Mouse (Mus musculus) common myeloid progenitor, adult 5-6 weeks (primary cell): ENCODE data around the gene Chodl. TPM values are rescaled to one million over a fixed set of nuclear protein-coding genes. Genes with fewer than 3 reads are reported as not detected.
A peak's percentile ranks its signal among the peaks of the same experiment; 100 is the strongest.

Experiments
- ATAC-seq: replicated peaks from 2 replicates; pipeline ENCODE4 v1.8.0; 2016; ENCODE audit warnings: low read depth, mild to moderate bottlenecking, moderate TSS enrichment, inconsistent platforms; ENCODE audit not compliant: poor library complexity, severe bottlenecking
- total RNA-seq: library from RNA; stranded (forward); fragments of 200-1000, 187-1606 nt; gene quantifications from 2 replicates; pipeline ENCODE4 v1.2.3, GENCODE M21; 2017

The Chodl gene
- not detected in 2 replicates for total RNA-seq

GRCm38 (mm10) chr16:78930382-78931286, at the start of gene Chodl:
Chodl (plus strand) TSS chr16:78930948.
- 0 out of 2 replicates have a peak, but pooled peaks have one; percentile 25 for ATAC-seq

GRCm38 (mm10) chr16:78922644-78923043, 8.1 kb upstream of the Chodl start:
- ATAC-seq, result no peak

- 0 out of 2 replicates have a peak, but pooled peaks have one; percentile 15 for ATAC-seq
These were observed 708 bp downstream of the Chodl start for GRCm38 (mm10) chr16:78931287-78932025.

- ATAC-seq, result no peak
These were observed 3.5 kb downstream of the Chodl start for GRCm38 (mm10) chr16:78934298-78934697.

- ATAC-seq, result no peak
These were observed 7.0 kb downstream of the Chodl start for GRCm38 (mm10) chr16:78937755-78938154.

- no peak for ATAC-seq
These were observed 19.6 kb downstream of the Chodl start for GRCm38 (mm10) chr16:78950359-78950758.

GRCm38 (mm10) chr16:78957434-78957833, 26.7 kb downstream of the Chodl start:
- ATAC-seq, result no peak

- peak; percentile 69 for ATAC-seq
These were observed 38.5 kb downstream of the Chodl start for GRCm38 (mm10) chr16:78969091-78969731.

- ATAC-seq, result no peak
These were observed 43.4 kb downstream of the Chodl start for GRCm38 (mm10) chr16:78974099-78974498.

GRCm38 (mm10) chr16:78976384-78976783, 45.6 kb downstream of the Chodl start:
- no peak for ATAC-seq

Other genes with a start within 250 kb of the Chodl start
- gene Tmprss15, start 160.1 kb downstream of the Chodl start, total RNA-seq, result not detected in 2 replicates